Mouse (Mus musculus) spleen, postnatal 36 days (tissue): ENCODE measurements around the gene Tmem247.

ENCODE experiments used
- DNase-seq, 2 experiments: peaks; one replicate each; pipeline ENCODE4 v3.0.0; 2022; ENCODE audit warnings: low spot score in 2 of 2, mixed read lengths in 1 of 2

Gene Tmem247

GRCm38 (mm10) chr17:86962894-86963585 is 45.9 kb downstream of the Tmem247 start, which contains the start of gene Rhoq:
Gene Rhoq (plus strand): TSS chr17:86963082.
- peak; percentile 86 to 88 for DNase-seq

- DNase-seq, result peak in 1 of 2 experiments; percentile 28
These were observed 46.4 kb downstream of the Tmem247 start for GRCm38 (mm10) chr17:86963586-86963902.

GRCm38 (mm10) chr17:86964041-86964440 is 46.9 kb downstream of the Tmem247 start:
- DNase-seq, result peak in 1 of 2 experiments; percentile 31

- DNase-seq, result peak; percentile 75 to 79
These were observed 47.4 kb downstream of the Tmem247 start for GRCm38 (mm10) chr17:86964502-86964901.

GRCm38 (mm10) chr17:86965121-86965520 is 48.0 kb downstream of the Tmem247 start:
- no peak for DNase-seq

GRCm38 (mm10) chr17:86966040-86966439 is 48.9 kb downstream of the Tmem247 start:
- DNase-seq, result no peak

- DNase-seq, result no peak
These were observed 49.9 kb downstream of the Tmem247 start for GRCm38 (mm10) chr17:86967048-86967447.

GRCm38 (mm10) chr17:86967536-86968525 is 50.7 kb downstream of the Tmem247 start:
- peak; percentile 70 to 74 for DNase-seq

GRCm38 (mm10) chr17:86968581-86968980 is 51.4 kb downstream of the Tmem247 start:
- DNase-seq, result peak in 1 of 2 experiments; percentile 20

- DNase-seq, result peak; percentile 93
These were observed 52.4 kb downstream of the Tmem247 start for GRCm38 (mm10) chr17:86969582-86969981.

- DNase-seq, result no peak
These were observed 53.0 kb downstream of the Tmem247 start for GRCm38 (mm10) chr17:86970026-86970750.

GRCm38 (mm10) chr17:86971036-86971435 is 53.9 kb downstream of the Tmem247 start:
- DNase-seq, result no peak

- peak in 1 of 2 experiments; percentile 30 for DNase-seq
These were observed 54.7 kb downstream of the Tmem247 start for GRCm38 (mm10) chr17:86971860-86972259.
